Mouse (Mus musculus) embryonic facial prominence, embryonic 10.5 days (tissue): ENCODE measurements at regions not wholly inside any gene's neighbourhood (a gene's known extent, or its start where the extent isn't known, plus 50 kb on each side); places are given as distances from the start of the nearest gene placed in this dataset.
"Not testable (repeated sequence)": the region's sequence is repeated elsewhere in the genome, so short reads cannot be mapped to it uniquely, and the experiment has no call there.

Source experiments
- DNase-seq: peaks from one replicate; pipeline ENCODE4 v3.0.0-alpha.2; 2017; ENCODE audit warnings: low spot score
- H3K27ac ChIP-seq: fragments of 300-500 bp; sonication (generic); replicated peaks from 2 replicates; pipeline ENCODE4 v1.5.1; 2016; ENCODE audit warnings: mild to moderate bottlenecking
- H3K27me3 ChIP-seq: fragments of 300-500 bp; sonication (generic); replicated peaks from 2 replicates; pipeline ENCODE4 v1.6.1; 2016; ENCODE audit warnings: low read depth, mild to moderate bottlenecking; ENCODE audit not compliant: poor library complexity, severe bottlenecking
- H3K36me3 ChIP-seq: fragments of 300-500 bp; sonication (generic); replicated peaks from 2 replicates; pipeline ENCODE4 v1.6.1; 2016; ENCODE audit warnings: mild to moderate bottlenecking, moderate library complexity
- H3K4me1 ChIP-seq: fragments of 300-500 bp; sonication (generic); 2 replicates; pipeline ENCODE4 v1.6.1; 2016
- H3K4me3 ChIP-seq: fragments of 300-500 bp; sonication (generic); 2 replicates; pipeline ENCODE4 v1.5.1; 2016; ENCODE audit warnings: mild to moderate bottlenecking, moderate library complexity
- H3K9me3 ChIP-seq: fragments of 300-500 bp; sonication (generic); 2 replicates; pipeline ENCODE4 v1.6.1; 2016; ENCODE audit warnings: mild to moderate bottlenecking
- WGBS: fragments of 180-500 bp; shearing (Covaris S2); methylation state at CpG from one replicate; pipeline ENCODE4 v1.1.7; 2016; 5-methylcytosine and 5-hydroxymethylcytosine counted together

DNA sequence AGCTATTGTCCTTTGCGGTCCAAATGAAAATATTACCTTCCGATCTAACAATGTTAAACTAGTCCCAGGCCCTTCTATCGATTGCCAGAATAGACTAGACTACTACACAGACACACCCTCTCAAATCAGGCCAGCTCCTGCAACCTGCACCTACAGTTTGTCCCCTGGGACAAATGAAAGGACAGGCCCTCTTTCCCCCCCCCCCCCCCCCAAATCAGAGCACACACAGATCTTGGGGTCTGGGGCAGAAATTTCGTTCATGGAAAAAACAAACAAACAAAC is 77.8 kb downstream of the BC107364 start:
- not testable (repeated sequence) for H3K36me3 ChIP-seq, H3K4me3 ChIP-seq, H3K4me1 ChIP-seq, H3K27ac ChIP-seq, DNase-seq, H3K9me3 ChIP-seq, H3K27me3 ChIP-seq
- no CpG with 5 or more reads among the region's 4 CpGs for WGBS

DNA sequence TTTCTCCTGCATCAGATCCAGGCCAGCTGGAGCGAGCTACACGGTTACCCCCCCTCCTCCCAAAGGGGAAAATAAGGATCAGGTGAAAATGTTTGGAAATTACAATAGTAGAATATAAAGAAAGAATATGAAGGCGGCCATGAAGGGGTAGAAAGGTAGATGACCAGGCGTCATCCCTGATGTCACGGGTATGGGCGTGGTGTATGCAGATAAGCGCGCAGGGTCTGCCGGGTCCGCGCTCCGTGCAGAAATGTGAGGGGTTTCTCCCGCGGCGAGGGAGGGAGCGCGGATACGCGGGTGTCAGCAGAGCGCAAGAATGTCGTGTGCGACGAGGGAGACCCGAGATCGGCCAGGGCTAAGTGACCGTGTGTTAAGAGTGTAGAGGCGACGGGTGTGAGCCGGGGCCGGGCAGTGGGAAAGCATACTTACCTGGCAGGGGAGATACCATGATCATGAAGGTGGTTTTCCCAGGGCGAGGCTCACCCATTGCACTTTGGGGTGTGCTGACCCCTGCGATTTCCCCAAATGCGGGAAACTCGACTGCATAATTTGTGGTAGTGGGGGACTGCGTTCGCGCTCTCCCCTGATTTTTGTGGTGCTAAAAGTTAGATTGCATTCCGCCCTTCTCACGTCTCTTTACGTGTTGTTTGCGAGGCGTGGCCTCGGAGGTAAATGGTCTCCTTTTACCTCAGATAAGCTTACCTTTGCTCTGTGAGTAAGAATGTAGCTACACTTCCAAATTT is 78.3 kb downstream of the BC107364 start:
- H3K9me3 ChIP-seq, H3K4me1 ChIP-seq, H3K36me3 ChIP-seq, H3K27me3 ChIP-seq, H3K27ac ChIP-seq, H3K4me3 ChIP-seq, DNase-seq: not testable (repeated sequence)
- 7% methylated on average over 2 of the region's 43 CpGs for WGBS

- peaks cover 15% of the 10 kb centered on the region; the same call in 1 of the 2 replicates for H3K27me3 ChIP-seq
- peak; percentile 21 for DNase-seq
- H3K4me1 ChIP-seq, H3K36me3 ChIP-seq, H3K4me3 ChIP-seq, H3K9me3 ChIP-seq, H3K27ac ChIP-seq: not testable (repeated sequence)
- 33% methylated on average over 10 of the region's 10 CpGs for WGBS
These were observed 68.8 kb upstream of the Fcgr1 start for GRCm38 (mm10) chr3:96362581-96362980.

DNA sequence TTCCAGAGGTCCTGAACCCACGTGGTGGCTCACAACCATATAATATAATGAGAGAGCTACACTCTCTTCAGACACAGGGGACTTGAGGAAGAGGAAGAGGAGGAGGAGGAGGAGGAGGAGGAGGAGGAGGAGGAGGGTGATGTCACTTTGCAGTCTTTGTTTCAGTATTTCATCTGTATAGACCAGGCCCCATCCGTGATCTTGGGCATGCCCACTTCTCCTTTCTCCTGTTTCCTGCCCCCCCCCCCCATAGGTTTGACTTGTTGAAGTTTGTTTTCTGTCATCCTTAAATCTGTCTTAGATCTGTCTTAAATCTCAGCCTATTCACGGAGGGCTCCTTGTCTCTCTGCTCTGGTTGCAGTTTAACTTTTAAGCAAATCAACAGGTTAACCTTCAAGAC is 67.0 kb upstream of the Fcgr1 start:
- Histone ChIP-seq H3K27ac (no peak overlapping the region), H3K27me3 (peaks cover 15% of the 10 kb centered on the region; the same call in 1 of the 2 replicates), H3K4me1 (no peaks in the 10 kb centered on the region), H3K4me3 (no peak overlapping the region), H3K9me3 (no peaks in the 10 kb centered on the region), H3K36me3 (no peaks in the 10 kb centered on the region)
- DNase-seq = peak; percentile 4
- 63% methylated on average over 3 of the region's 3 CpGs for WGBS

DNA sequence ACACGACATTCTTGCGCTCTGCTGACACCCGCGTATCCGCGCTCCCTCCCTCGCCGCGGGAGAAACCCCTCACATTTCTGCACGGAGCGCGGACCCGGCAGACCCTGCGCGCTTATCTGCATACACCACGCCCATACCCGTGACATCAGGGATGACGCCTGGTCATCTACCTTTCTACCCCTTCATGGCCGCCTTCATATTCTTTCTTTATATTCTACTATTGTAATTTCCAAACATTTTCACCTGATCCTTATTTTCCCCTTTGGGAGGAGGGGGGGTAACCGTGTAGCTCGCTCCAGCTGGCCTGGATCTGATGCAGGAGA is 66.4 kb upstream of the Fcgr1 start:
- not testable (repeated sequence) for H3K27ac ChIP-seq, H3K9me3 ChIP-seq, DNase-seq, H3K36me3 ChIP-seq, H3K4me1 ChIP-seq, H3K4me3 ChIP-seq
- WGBS = 0% methylated on average over 2 of the region's 21 CpGs
- peaks cover 15% of the 10 kb centered on the region; the same call in 1 of the 2 replicates for H3K27me3 ChIP-seq

DNA sequence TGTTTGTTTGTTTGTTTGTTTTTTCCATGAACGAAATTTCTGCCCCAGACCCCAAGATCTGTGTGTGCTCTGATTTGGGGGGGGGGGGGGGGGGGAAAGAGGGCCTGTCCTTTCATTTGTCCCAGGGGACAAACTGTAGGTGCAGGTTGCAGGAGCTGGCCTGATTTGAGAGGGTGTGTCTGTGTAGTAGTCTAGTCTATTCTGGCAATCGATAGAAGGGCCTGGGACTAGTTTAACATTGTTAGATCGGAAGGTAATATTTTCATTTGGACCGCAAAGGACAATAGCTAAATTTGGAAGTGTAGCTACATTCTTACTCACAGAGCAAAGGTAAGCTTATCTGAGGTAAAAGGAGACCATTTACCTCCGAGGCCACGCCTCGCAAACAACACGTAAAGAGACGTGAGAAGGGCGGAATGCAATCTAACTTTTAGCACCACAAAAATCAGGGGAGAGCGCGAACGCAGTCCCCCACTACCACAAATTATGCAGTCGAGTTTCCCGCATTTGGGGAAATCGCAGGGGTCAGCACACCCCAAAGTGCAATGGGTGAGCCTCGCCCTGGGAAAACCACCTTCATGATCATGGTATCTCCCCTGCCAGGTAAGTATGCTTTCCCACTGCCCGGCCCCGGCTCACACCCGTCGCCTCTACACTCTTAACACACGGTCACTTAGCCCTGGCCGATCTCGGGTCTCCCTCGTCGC is 65.9 kb upstream of the Fcgr1 start:
- H3K4me1 ChIP-seq, H3K36me3 ChIP-seq, DNase-seq, H3K9me3 ChIP-seq, H3K4me3 ChIP-seq, H3K27ac ChIP-seq: not testable (repeated sequence)
- WGBS = no CpG with 5 or more reads among the region's 26 CpGs
- peaks cover 15% of the 10 kb centered on the region; the same call in 1 of the 2 replicates for H3K27me3 ChIP-seq

DNA sequence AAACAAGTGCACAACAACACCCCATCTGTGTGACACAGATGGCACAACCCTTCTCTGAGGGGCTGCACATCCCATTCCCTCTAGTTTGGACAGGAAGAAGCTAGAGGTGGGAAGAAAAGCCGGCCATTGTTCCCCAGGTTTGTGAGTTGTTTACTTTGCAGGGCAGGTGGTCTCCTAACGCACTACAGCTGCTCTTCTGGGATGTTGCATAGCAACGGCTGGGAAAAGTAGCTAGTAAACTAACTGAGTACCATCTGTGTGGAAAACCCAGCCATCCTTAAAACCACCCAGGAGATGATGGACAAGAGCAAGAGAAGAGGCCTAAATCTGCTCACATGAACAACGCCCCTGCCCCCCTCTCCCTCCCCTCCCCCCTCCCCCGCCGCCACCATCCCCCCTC is 57.9 kb upstream of the Fcgr1 start:
- H3K27ac ChIP-seq, H3K4me1 ChIP-seq, H3K27me3 ChIP-seq, H3K9me3 ChIP-seq, H3K4me3 ChIP-seq, H3K36me3 ChIP-seq, DNase-seq: not testable (repeated sequence)
- no CpG with 5 or more reads among the region's 6 CpGs for WGBS

- H3K4me1 ChIP-seq, H3K36me3 ChIP-seq, H3K4me3 ChIP-seq, DNase-seq, H3K27me3 ChIP-seq, H3K9me3 ChIP-seq, H3K27ac ChIP-seq: not testable (repeated sequence)
- WGBS = no CpG with 5 or more reads among the region's 13 CpGs
These were observed 57.2 kb upstream of the Fcgr1 start for GRCm38 (mm10) chr3:96350985-96351384.

- WGBS = no CpG with 5 or more reads among the region's 17 CpGs
These were observed 52.8 kb upstream of the Fcgr1 start for GRCm38 (mm10) chr3:96346543-96346942.

GRCm38 (mm10) chr3:96343471-96344120 is 49.8 kb upstream of the Fcgr1 start:
- Histone ChIP-seq H3K9me3 (no peaks in the 10 kb centered on the region), H3K36me3 (no peaks in the 10 kb centered on the region), H3K4me1 (0 out of 2 replicates have a peak, but pooled peaks cover 3% of the 10 kb centered on the region), H3K27ac (no peak overlapping the region), H3K27me3 (peaks cover 56% of the 10 kb centered on the region), H3K4me3 (peak overlapping the region; percentile 40)
- WGBS = 1% methylated on average over 27 of the region's 27 CpGs
- peak; percentile 15 for DNase-seq

More at GRCm38 (mm10) chr3:96346543-96346942, 52.8 kb upstream of the Fcgr1 start:
- not testable (repeated sequence) for H3K36me3 ChIP-seq, H3K27ac ChIP-seq, H3K4me3 ChIP-seq, H3K4me1 ChIP-seq, H3K9me3 ChIP-seq, DNase-seq
- peaks cover 32% of the 10 kb centered on the region for H3K27me3 ChIP-seq
